Mouse (Mus musculus) embryonic fibroblast, embryonic 13.5 days (primary cell): Measurements from ENCODE around the gene Spsb4.

ENCODE experiments used
- CTCF ChIP-seq: IDR thresholded peaks from 2 replicates; pipeline ENCODE4 v1.5.1; 2011; ENCODE audit warnings: mild to moderate bottlenecking, control low read depth, low read length, moderate library complexity, borderline replicate concordance; ENCODE audit not compliant: insufficient read depth
- POLR2A ChIP-seq: IDR thresholded peaks from 2 replicates; pipeline ENCODE4 v1.6.1; 2011; ENCODE audit warnings: low read depth, mild to moderate bottlenecking, control low read depth, low read length, moderate library complexity

DNA sequence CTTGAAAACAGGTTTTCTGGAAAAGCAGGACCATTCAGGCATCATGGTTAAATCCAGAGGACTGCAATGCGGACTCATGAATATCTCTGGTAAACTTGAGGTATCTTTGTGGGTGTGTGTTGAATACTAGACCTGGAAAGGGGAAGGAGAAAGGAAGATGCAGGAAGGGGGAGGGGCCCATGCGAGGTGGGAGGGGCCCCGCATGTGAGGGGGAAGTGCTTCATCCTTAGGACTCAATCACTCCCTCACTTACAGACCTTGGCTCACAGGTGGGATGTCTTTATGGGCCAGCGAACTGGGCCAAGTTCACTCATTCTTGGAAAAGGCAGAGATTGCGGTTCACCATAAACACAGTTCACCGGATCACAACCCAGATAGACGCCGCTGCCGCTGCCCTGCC lies 4.9 kb downstream of the Spsb4 start:
- TF ChIP-seq POLR2A (no peak), CTCF (no peak)
